Mouse (Mus musculus) adrenal gland, adult (tissue): Measurements from ENCODE around the gene Znhit2.
A peak's percentile ranks its signal among the peaks of the same experiment; 100 is the strongest.

Experiments
- DNase-seq, 2 experiments: peaks; one replicate each; pipeline ENCODE4 v3.0.0; 2022 to 2023; ENCODE audit warnings: low spot score in 1 of 2; ENCODE audit not compliant: inconsistent age in 2 of 2

Znhit2 gene

DNA sequence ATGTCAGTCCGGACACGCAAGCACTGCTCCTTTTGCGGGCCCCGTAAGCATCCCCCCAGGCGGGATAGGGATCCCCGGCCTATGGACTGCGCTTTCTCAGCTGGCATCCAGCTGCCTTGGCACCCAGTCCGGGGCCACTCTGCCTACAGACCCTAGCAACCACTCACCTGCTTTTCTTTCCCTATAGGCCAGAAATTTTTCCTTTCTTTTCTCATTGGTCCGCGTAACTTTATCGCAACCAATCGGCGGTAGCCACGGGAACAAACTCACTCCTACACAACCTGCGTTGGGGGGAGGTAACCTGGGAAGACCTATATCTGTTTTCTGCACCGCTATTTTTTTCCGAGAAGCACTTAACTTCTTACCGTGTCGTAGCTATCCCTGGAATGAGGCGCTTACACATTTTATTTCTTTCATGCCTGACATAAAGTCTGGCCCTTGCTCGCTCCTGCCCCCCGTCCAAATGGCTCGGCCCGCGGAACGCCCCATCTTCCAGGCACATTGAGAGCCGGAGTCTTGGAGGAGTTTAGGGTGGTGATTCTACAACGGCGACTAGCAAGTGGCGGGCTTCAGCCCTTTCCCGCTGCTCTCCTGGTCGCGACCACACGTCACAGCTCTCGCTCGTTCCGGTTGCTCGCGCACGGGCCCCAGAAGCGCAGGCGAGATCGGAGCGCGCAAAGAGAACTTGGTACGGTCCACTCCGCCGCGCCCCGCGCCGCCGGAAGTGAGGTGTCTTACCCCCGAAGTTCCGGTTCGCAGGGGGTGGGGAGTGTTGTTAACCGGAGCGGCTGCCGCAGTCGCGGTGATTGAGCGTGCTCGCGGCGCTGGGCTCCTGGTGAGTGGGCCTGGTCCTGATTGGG is 14.5 kb upstream of the Znhit2 start, which contains the start of gene Syvn1:
Syvn1 (plus strand) TSS at position 283 of the 860 bp plus-strand sequence.
- DNase-seq: peak; percentile 93 to 97

DNA sequence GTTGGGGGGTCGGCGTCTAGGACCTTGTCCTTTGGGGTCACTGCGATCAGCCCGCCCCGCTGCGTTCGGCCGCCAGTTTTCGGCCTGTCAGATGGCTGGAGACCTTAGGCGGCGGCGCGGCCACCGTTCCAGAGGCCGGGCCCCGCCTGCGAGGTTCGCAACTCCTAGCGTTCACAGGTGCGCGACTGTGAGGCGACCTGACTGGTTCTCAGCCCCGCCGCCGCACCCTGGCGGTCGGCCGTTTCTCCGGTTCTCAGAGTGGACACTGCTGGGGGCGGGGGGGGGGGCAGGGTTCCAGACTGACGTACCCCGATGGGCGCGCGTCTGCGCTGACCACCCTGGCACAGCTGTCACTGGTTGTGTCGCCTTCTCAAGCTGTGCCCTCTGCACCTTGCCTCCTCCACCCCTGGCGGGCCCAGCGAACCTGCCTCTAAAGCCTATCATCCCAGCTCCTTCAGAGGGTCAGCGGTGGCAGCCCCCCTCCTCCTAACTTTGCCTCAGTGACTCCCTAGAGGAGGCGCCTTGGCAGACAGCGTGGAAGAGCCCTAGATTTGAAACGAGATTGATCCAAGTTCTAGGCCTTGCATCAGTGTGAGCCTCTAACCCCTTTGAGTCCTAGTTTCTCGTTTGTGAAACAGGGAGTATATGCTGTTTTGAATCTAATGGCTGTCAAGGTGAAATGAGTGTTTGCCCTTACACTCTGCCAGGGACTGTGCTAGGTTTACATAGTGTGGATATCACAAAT is 13.7 kb upstream of the Znhit2 start:
- DNase-seq: peak in 1 of 2 experiments; percentile 68

DNA sequence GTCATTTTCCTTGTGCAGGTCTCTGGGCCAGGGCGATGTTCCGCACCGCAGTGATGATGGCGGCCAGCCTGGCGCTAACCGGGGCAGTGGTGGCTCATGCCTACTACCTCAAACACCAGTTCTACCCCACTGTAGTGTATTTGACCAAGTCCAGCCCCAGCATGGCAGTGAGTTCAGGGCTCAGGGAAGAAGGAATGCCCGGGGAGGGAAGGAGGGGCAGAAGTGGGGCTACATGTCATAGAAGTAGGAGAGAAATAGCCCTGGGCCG is 13.2 kb upstream of the Znhit2 start:
- DNase-seq: peak in 1 of 2 experiments; percentile 65

DNA sequence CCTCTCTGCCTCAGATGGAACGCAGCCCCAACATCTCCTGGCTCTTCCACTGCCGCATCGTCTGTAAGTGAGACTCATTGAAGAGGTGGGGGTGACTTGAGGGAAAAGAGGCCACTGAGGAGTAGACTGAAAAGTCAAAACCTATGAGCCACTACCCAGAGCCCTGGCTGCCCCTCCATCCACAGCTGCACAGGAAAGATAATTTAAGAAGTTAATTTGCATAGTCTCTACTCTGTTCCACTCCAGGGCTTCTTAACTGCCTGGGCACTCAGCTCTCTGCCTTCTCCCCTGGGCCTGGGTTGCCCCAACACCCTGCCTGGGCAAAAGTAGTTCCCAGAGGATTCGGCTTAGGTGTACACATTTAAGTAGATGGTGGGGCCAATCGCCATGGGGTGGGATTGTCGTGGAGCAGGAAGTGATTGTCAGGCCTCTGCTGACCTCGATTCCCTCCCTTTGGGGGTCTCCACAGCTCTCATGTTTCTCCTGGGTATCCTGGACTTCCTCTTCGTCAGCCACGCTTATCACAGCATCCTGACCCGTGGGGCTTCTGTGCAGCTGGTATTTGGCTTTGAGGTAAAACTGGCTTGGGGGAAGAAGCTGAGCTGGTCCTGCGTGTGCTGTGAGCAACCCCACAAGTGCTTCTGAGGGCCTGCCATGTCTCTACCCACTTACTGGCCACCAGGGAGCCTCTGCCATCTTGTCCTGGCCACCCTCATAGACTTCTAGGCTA is 12.1 kb upstream of the Znhit2 start:
- peak in 1 of 2 experiments; percentile 39 for DNase-seq

DNA sequence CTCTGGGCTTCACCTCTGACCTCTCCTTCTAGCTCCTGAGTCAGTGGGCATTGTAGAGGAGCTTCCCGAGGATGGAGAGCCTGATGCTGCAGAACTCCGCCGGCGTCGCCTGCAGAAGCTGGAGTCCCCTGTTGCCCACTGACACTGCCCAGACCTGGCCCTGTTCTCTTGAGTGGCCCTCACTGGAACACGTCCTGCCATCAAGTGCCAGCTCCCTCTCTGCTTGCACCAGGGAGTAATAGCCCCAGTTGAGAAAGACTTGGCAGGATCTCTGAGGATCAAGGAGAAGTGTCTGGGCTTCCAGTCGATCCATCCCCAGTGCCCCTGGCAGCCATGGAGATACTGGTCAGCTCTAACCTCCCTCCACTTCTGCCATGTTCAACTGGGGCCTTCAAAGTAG is 8.5 kb upstream of the Znhit2 start:
- DNase-seq: peak in 1 of 2 experiments; percentile 72

DNA sequence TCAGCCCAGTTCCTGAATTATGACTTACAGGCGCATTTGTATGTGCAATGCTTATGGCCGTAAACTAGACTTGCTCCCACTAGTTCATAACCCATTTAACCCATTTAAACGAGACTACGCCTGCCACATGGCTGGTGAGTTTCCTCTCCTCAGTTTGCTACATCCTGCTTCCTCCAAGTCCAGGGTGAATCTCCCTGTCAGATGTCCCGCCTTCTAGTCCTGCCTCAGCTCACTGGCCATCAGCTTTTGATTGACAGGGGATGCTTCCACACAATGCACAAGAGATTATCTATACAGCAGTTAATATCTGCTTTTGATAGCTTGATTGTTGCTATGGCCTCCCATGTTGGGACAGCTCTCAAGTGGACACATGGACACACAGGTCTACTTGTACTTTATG is 6.7 kb upstream of the Znhit2 start:
- DNase-seq: peak in 1 of 2 experiments; percentile 40

DNA sequence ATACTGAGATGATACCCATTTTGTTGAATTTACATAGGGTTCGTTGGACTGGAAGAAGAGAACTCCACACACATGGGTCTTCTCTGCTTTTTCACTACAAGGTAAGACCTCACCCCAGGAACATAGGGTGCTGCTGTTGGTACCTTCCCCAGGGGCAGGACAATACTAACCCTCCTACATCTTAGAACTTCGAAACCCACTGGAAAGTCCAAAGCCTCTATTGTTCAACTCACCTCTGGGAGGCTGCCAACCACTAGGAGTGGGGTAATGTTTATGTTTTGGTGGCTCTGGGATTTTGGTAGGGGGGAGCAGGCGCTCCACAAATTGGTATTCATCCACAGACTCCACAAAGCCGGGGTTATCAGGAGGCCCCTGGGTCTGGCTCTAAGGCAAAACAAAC is 4.3 kb upstream of the Znhit2 start:
- DNase-seq: no peak

DNA sequence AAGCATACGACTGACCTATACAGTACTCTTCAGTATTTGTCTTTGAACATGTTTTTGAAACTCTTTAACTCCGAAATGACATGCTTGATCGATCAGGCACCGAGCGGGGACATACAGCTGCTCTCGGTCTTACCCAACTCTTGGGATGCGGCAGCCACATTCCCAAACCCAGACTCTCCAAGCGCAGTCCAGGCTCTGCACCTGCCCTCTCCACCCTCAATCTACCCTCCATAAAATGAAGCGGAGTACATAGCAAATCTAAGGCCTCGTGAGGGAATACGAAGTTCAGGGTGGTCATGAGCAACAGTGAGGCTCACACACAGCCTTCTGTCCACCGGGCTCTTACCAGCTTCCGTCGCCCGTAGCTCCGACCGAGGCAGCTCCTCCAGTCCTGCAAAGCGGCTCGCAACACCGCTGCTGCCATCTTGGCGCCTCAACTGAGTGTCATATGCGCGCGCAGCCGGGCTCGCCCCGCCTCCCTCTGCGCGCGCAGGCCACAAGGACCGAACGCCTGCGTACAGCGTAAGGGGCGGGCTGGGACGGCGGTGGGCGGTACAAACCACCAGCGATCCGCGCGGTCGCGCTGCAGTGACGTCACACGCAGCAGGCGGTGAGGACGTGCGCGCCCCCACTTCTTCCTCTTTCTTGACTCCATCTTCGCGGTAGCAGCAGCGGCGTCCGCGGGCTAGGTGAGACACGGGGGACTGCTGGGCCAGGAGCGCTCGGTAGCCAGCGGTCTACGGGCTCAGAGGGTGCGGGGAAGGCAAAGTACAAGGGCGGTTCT is 3.5 kb upstream of the Znhit2 start, which contains the start of the genes Mrpl49 and Fau:
Mrpl49 (minus strand) TSS at position 473 of the 784 bp plus-strand sequence.
Fau (plus strand) TSS at position 532 of the 784 bp plus-strand sequence.
- peak; percentile 99 to 100 for DNase-seq

DNA sequence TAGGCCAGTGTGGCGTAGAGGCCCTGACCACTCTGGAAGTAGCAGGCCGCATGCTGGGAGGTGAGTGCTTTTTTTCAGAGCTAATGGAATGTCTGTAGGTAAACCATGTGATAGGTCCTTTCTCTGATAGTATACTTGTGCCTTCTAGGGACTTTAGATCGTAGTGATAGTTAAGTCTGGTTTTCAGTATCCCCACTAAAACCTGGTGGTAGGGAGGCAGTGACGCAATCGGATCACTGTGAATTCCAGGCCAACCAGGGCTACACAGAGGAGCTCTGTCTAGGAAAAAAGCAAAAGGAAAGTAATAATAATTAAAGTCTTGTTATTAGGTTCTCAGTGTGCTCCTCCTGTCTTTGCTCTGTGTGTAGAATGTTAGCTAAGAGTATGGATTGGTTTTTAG is 2.5 kb upstream of the Znhit2 start:
- DNase-seq: peak in 1 of 2 experiments; percentile 62

DNA sequence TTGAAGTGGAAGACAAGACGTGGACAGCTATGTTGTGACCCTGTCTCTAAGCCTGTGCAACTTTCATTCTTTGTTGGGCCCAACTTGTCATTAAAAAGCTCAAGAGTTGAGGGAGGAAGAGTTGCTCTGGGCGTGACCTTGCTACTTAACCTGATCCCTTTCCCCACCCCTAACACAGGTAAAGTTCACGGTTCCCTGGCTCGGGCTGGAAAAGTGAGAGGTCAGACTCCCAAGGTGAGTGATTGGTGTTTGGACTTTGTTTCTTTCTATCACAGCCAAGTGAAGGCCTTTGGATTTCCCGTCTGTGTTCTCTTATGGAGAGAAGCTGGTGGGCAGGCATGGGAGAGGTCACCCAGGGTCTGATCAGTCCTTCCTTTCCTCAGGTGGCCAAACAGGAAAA is 2.0 kb upstream of the Znhit2 start:
- no peak for DNase-seq

DNA sequence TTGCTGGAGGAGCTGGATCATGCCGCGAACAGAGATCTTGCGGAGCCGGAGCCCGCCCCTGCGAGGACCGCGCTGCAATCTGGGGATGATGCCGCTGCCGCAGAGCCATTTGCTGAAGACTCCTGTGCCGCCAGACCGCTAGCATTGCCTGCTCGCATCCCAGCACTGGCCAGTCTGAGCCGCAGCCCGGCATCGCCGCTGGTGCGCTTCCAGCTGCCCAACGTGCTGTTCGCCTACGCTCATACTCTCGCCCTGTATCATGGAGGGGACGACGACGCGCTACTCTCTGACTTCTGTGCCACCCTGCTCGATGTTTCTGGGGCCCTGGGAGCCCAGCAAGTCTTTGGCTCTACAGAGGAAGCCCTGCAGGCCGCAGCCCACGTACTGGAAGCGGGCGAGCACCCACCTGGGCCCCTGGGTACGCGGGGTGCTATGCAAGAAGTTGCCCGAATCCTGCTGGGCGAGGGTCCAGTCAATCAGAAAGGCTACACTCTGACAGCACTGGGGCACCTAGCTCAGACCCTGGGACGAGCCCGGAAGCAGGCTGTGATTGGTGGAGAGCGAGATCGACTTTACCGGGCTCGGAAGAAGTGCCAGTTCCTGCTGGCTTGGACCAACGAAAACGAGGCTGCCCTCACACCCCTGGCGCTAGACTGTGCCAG is 780 bp downstream of the Znhit2 start:
- peak in 1 of 2 experiments; percentile 80 for DNase-seq

DNA sequence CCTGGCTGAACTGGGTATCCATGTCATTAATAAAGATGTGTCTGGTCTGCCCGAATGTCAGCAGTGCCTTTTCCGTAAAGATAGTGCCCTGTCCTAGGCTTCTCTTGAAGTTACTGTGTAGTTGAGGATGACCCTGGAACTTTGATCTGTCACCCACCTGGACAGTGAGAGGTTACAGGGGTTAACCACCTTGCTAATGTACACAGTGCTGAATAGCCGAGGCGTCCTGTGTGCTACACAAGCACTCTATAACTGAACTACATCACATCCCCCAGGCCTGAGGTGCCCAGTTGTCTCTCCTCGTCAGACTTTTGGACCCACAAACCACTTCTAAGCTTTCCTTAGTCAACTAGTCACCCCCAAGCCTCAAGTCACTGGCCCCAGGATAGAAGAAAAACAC is 1.4 kb downstream of the Znhit2 start:
- DNase-seq: no peak

DNA sequence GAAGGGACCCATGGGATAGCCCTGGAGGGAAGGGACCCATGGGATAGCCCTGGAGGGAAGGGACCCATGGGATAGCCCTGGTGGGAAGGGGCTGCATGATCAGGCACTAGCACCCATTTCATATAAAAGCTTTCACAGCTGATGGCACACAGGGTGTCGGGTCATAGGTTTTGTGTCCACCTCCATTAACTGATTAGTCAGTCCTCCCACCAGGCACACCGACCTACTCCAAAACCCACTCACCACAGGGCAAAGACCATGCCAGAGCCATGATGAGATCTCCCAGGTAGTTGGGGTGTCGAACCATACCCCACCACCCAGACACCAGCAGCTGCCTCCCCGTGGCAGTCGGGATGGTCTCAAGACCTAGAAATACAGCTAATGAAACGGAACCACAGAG is 2.1 kb downstream of the Znhit2 start:
- no peak for DNase-seq

DNA sequence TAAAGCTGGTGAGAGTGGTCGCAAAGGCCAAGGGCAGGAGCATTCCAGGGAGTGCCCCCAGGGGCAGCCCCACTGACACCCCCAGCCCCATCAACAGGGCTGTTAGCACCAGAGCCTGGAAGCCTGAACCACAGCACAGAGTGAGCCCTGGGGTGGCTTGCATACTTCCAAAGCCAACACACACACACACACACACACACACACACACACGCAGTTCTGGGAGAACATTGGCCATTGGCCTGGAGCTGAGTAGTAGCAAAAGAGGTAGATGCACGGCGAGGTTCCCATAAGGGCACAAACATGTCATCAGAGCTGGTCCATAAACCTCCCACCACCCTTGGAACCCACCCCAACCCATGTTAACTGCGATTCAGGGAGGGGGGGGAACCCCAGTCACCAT is 5.6 kb downstream of the Znhit2 start:
- no peak for DNase-seq

DNA sequence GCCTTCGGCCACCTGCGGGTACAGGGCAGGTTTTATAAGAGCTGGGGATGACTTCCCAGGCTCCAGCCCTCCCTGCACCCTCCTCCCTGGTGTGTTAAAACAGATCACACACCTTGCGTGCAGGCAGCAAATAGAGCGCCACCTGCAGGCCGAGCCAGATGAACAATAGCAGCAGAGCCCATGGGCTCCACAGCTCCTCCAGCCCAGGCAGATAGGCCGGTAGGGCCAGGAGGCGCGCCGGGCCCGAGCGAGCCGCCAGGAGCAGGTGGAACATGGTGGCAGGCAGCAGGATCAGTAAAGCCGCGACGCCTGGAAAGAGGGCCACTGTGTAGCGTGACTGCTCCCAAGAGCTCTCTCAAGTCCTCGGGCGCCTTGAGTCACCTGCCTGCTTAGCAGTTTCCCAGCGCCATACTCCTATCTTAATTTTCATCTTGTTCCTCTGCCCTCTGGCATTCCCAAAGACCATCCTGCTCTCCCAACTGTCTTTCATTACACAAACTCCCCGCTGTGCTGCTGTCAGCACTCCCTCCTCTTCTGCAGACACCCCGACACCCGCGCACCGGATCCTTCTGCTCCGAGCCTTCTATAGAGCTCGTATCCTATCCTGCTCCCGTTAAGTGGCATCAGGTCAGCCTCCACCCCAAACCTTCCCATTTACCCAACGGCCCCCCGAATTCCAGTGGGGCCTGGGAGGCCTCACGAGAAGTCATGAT is 6.2 kb downstream of the Znhit2 start:
- peak; percentile 85 to 93 for DNase-seq

DNA sequence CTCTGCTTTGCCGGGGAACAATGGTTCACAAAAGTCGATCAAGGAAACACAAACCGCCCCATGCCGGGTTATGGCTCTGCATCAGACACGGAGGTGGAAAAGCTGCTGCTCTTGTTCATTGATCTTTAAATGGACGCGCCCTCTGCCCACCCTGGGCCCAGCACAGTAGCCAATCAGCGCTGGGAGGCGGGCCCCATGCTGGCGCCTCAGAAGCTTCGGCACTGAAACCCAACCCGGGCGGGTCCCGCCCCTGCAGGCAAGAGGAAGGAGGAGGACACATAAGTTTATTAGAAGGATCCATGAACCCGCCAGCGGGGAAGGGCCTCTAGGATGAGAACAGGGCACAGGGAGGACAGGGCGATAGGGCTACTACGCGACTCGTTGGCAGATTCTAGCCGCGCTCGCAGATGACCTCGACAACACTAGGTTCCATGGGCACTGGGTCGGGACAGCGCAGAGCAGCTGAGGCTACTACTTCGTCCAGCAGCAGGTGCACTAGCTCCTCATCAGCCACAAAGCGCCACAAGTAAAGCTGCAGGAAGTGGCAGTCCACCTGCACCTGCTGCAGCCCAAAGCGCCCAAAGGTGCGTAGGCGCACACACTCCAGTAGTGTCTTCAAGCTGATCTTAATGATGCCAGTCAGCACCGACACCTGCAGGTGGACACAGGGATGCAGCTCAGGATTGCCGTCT is 6.9 kb downstream of the Znhit2 start, which contains the start of gene Tm7sf2:
Tm7sf2 (minus strand) TSS at position 650 of the 692 bp plus-strand sequence.
- peak; percentile 96 to 97 for DNase-seq

DNA sequence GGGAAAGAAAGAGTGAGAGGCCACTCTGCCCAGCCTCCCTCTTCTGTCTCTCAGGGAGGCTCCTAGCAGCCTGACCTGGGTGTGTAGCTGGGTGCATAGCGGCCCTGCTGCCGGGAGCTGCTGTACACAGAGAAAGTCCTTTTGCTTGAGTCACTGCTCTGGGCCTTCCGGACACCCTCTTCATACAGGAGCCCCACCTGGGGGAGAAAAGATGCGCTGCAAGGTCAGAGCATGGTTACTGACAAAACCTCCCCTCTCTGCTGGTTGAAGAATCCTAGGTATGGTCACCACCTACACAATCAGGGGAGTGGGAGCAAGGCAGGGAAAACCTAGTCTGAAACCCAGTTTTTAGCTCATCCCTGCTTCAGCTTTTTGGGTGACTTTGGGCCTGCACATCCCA is 8.0 kb downstream of the Znhit2 start:
- DNase-seq: no peak

DNA sequence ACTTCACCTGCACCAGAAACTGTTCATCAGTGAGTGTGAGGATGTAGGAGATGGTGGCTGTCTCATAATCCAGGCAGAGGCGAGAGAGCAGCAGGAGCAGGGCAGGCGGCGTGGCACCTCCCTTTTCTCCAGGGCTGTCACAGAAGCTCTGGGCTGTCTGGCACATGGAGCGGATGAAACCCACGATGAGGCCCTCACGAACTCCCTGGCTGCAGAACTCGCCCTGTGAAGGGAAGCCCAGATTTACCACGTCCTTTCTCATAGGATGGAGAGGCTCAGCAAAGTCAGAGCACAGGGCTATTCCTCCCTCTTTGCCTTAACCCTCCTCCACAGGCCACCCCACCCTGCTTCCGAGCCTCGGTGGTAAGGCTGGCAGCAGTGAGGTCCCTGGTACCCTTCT is 8.9 kb downstream of the Znhit2 start:
- no peak for DNase-seq
